Mouse (Mus musculus) adipocyte (in vitro differentiated cells): ENCODE data around the gene Btbd35f6.
"Not testable (repeated sequence)": the region's sequence is repeated elsewhere in the genome, so short reads cannot be mapped to it uniquely, and the experiment has no call there.

Source experiments
- DNase-seq: peaks from one replicate; pipeline ENCODE4 v3.0.0-alpha.2; 2016; ENCODE audit warnings: low spot score

Btbd35f6 gene

GRCm38 (mm10) chrX:33956440-33956839 lies at the start of gene Btbd35f6:
Btbd35f6 (minus strand) TSS chrX:33956540.
- DNase-seq: not testable (repeated sequence)

DNA sequence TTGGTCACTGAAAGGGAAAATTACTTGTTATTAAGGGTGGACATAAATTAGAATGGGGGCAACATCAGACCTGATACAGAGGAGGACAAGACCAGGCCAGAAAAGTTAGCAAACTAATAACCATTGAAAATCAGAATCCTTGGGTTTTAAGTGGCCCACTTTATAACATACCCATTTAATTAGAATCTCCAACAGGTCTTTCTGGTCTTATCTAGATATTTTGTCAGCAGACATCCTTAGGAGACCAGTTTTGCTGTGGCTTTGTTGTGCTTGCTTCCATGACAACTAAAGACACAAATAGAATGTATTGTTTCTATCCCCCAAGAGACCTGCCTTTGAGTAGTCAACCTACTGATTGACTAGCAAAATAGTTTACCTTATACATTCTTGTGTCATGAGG lies 30.4 kb upstream of the Btbd35f6 start, which contains the start of gene Gm21870:
TSS of gene Gm21870 (minus strand) at position 101 of the 400 bp plus-strand sequence.
- not testable (repeated sequence) for DNase-seq

GRCm38 (mm10) chrX:33930216-33930615 lies 26.1 kb downstream of the Btbd35f6 start:
- DNase-seq: not testable (repeated sequence)

GRCm38 (mm10) chrX:33928225-33928624 lies 28.1 kb downstream of the Btbd35f6 start:
- DNase-seq: peak; percentile 2

GRCm38 (mm10) chrX:33926344-33926743 lies 30.0 kb downstream of the Btbd35f6 start:
- not testable (repeated sequence) for DNase-seq

DNA sequence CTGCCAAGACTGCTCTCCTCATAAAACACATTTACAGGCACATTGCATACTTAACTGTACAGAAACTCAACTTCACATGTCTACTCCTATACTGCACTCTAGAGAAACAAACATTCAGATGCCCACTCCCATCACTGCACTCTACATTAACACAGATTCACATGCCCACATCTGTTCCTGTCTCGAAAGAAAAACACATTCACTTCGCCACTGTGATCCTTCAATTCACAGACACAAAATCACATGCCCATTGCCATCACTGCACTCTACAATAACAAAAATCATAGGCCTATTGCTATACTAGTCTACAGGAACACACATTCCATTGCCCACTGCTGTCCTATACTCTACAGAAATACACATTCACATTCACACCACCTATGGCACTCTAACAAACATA lies 30.9 kb downstream of the Btbd35f6 start:
- DNase-seq: not testable (repeated sequence)
